Mouse (Mus musculus) adrenal gland, adult 18-20 months (tissue): ENCODE measurements at regions not wholly inside any gene's neighbourhood (a gene's known extent, or its start where the extent isn't known, plus 50 kb on each side); places are given as distances from the start of the nearest gene placed in this dataset.

Experiments
- DNase-seq, 2 experiments: peaks; one replicate each; pipeline ENCODE4 v3.0.0; 2021 to 2022; ENCODE audit warnings: low spot score in 2 of 2

- no peak for DNase-seq
These were observed 213.8 kb downstream of the Enc1 start for GRCm38 (mm10) chr13:97454715-97455114.

GRCm38 (mm10) chr13:97453469-97453868 is 212.6 kb downstream of the Enc1 start:
- no peak for DNase-seq

- no peak for DNase-seq
These were observed 212.2 kb downstream of the Enc1 start for GRCm38 (mm10) chr13:97453090-97453430.

GRCm38 (mm10) chr13:97452386-97453089 is 211.6 kb downstream of the Enc1 start:
- no peak for DNase-seq

- DNase-seq: no peak
These were observed 210.4 kb downstream of the Enc1 start for GRCm38 (mm10) chr13:97451276-97451675.

GRCm38 (mm10) chr13:97448123-97448522 is 207.2 kb downstream of the Enc1 start:
- no peak for DNase-seq

- peak in 1 of 2 experiments; percentile 33 for DNase-seq
These were observed 203.0 kb downstream of the Enc1 start for GRCm38 (mm10) chr13:97443731-97444428.

- no peak for DNase-seq
These were observed 201.9 kb downstream of the Enc1 start for GRCm38 (mm10) chr13:97442806-97443205.

- no peak for DNase-seq
These were observed 201.4 kb downstream of the Enc1 start for GRCm38 (mm10) chr13:97442283-97442682.

GRCm38 (mm10) chr13:97441803-97442202 is 200.9 kb downstream of the Enc1 start:
- no peak for DNase-seq

- DNase-seq: no peak
These were observed 198.5 kb downstream of the Enc1 start for GRCm38 (mm10) chr13:97439216-97439979.

GRCm38 (mm10) chr13:97438692-97439091 is 197.8 kb downstream of the Enc1 start:
- no peak for DNase-seq

GRCm38 (mm10) chr13:97438277-97438676 is 197.4 kb downstream of the Enc1 start:
- no peak for DNase-seq

GRCm38 (mm10) chr13:97436719-97437350 is 195.9 kb downstream of the Enc1 start:
- no peak for DNase-seq

GRCm38 (mm10) chr13:97435865-97436718 is 195.2 kb downstream of the Enc1 start:
- DNase-seq: peak; percentile 33 to 34

GRCm38 (mm10) chr13:97434961-97435864 is 194.3 kb downstream of the Enc1 start:
- DNase-seq: no peak

GRCm38 (mm10) chr13:97434167-97434566 is 193.3 kb downstream of the Enc1 start:
- DNase-seq: no peak

GRCm38 (mm10) chr13:97432627-97433026 is 191.7 kb downstream of the Enc1 start:
- no peak for DNase-seq

- DNase-seq: no peak
These were observed 190.0 kb downstream of the Enc1 start for GRCm38 (mm10) chr13:97430885-97431284.

- DNase-seq: no peak
These were observed 187.3 kb downstream of the Enc1 start for GRCm38 (mm10) chr13:97428163-97428562.
